Mouse (Mus musculus) kidney, adult 2 months (tissue): ENCODE data around the gene Akt1s1.

ENCODE experiments used
- CTCF ChIP-seq: fragments of 200-500 bp; conservative IDR thresholded peaks from 2 replicates; pipeline ENCODE4 v1.5.1; 2011; ENCODE audit warnings: low read depth, mild to moderate bottlenecking, control low read depth, low read length, moderate library complexity, mixed read lengths; ENCODE audit not compliant: insufficient read depth, insufficient read length
- POLR2A ChIP-seq: fragments of 200-500 bp; IDR thresholded peaks from one replicate; pipeline ENCODE4 v1.6.1; 2011; ENCODE audit warnings: low read depth, low read length, control low read depth

DNA sequence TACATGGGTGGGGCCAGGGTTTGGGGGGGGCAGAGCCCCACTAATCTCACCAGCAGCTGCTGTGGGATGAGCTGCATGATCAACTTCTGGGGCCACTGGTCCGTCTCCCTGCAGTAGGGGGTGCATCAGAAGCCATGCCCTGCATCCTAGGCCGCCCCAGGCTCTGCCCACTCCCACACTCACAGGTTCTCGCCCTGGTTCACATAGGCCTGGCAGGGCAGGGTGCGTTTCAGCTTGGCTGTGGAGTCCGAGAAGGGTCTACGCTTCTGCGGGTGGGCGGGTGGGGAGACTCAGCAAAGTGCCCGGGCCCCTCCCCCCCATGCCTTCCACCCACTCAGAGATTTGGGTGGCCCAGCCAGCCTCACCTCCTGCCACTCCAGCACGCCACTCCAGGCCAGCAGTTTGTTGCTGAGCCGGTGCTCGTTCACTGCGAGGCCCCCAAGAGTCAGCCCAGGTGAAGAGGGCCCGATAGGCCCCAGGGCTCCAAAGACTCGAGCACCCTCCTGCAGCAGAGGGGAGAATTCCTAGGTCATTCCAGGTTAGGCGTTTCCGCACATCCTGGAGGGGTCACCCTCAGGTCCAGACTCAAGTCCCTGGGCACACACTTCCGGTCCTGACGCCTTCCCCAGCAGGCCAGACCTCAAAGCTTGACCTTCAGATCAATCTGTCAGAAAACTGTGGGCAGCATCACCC lies 18.4 kb downstream of the Akt1s1 start:
- TF ChIP-seq POLR2A = no peak
- TF ChIP-seq CTCF = no peak
